Mouse (Mus musculus): Measurements from ENCODE around the gene Mcu.

Gene Mcu

DNA sequence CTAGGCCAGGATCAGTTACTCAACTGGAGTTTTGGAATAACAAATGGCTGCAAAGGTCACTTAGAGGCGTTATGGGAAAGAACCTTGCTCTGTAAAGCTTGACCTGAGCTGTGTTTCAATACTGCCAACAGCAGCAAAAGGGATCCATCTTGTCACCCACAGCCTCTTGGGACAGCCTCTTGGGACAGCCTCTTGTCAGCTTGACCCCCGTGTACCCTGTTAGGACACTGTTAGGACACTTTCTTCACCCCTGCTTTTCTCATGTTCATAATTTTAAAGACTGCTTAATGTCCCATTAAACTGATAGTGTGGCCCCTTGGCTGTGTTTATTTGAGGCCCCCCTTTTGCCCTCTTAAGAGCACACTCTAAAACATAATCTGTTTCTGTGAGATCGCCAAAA is 192.0 kb downstream of the Mcu start:
- DNase-seq: no peak

DNA sequence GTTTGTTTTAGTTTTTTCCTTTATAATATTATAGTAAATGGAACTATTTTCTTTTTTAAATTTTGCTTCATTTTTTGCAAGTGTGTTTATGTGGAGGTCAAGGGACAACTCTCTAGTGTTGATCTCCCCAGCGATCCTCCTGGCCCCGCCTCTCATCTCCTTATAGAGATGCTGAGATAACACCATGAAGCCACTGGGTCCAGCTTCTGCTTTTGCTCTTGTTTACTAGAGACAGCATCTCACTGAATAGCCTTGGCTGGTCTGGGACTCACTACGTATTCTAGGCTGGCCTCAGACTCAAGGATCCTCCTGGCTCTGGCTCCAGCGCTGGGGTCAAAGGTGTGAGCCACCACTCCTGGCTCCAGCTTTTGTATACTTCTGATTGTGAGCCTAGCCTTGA is 197.0 kb downstream of the Mcu start:
- no peak for DNase-seq

DNA sequence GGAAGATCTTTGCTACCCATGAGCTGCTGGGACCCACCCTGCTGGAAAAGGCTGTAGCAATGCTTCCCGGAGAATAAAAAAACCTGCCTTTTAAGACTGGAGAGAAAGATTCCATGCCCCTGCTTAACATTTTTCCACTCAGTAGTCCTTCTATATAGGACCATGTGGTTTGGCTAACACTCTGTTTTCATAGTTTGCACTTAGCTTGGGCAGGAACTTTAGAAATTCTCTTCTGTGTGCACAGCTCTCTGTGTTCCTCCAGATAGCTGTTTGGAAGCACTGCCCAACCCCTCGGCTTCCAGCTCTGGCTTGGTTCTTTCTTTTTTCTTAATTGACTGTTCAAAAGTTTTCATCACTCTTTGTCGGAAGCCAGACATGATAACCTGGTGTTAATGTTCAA is 199.9 kb downstream of the Mcu start:
- DNase-seq: no peak

DNA sequence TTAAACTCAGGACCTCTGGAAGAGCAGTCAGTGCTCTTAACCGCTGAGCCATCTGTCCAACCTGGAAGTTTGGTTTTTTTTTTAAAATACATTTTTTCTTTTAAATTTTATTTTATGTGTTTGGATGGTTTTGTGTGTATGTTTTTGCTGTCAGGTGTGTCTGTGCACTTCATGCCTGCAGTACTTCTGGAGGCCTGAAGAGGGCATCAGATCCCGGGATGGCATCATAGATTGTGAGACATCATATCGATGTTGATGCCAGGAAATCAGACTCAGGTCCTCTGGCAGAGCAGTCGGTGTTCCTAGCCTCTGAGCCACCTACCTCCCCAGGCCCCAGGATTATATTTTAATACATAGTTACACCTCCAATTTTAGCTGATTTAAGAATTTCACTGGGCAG is 202.8 kb downstream of the Mcu start:
- DNase-seq: no peak

DNA sequence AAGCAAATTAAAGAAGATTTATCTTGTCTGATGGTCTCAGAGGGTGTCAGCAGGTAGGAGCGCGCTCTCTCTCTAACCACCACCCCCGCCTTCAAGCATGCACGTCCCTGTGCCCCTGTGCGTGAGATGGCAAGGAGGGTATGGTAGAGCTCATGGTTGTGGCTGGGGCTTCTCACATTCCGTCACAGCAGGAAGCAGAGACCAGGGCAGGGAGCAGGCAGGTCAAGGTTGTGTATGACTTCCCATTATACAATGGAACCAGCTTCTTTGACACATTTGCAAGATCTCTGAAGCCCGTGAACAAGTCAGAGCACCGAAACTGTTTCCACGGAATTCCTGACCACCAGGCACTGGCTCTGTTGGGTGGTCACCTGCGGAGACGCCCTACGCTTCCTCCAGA is 206.2 kb downstream of the Mcu start:
- DNase-seq: no peak

DNA sequence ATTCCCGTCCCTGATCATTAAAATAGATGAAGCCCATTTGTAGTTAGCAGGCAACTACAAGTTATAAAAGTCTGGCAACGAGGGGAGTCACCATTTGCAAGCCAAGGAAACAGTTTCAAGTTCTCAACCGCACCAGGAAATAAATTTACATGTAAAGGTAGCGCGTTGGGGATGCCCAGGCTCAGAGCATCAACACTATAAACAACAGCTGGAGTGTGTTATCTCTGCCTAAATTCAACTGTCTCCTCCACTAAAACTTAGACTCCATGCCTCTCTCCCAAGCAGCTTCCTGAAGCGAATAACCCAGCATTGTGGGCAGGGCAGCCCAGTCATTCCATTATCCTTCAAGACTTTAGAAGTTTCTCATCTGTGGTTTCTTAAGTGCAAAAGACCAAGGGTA is 208.0 kb downstream of the Mcu start:
- DNase-seq: no peak

DNA sequence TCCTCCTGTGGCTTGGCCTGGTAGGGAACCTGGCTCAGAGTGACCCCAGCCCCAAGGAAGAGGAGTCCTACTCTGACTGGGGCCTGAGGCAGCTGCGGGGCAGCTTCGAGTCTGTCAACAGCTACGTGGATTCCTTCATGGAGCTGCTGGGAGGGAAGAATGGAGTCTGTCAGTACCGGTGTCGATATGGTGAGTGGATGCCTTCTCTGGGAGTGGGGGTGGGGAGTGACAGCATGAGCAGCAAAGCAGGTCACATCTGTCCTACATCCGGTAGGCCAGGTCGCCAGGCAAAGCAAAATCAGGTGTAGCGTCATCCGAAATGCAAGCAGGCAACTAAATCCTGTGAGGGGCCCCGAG is 212.7 kb downstream of the Mcu start:
- no peak for DNase-seq

DNA sequence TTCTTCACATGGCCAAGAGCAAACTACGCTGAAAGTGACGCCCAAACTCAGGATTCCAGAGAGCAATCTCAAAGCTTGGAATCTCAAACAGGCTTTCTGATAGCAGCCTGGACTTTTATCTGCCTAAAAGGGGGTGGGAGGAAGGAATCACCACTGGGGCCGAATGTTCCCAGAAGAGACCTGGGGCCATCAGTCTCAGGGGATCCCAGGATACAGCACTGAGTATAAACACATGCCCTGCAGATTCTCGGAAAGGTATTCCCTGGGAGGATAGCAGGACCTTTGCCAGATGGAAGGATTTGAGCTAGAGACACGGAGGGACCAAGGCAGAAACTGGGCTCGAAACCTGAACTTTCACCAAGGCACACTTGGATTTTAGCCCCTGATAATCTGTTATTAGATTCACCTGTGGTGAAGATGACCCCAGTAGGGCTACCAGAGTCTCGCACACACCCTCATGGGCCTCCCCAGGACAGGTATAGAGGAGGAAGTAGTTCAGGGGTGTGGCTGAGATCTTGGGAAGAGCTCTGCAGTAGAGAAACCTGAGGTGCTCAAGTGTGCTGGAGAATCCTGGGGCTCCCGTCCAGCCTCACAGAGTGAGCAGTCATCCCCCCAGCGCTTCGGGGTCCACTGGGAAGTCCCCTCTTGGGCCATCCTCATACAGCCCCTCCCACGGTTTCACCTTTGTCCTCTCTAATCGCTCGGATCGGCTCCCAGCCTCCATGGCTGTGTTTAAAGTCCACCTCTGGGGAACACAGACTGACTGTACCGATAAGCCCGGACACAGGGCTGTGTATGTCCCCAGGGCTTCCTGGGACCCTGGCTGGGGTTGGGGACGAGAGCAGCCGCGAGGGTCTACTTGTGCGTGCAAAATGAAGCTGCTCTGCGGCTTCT is 213.3 kb downstream of the Mcu start, which contains the start of gene Pla2g12b:
Gene Pla2g12b (plus strand): TSS at position 762 of the 894 bp plus-strand sequence.
- no peak for DNase-seq

All from thymus, postnatal 14 days (tissue).